20 mouse cellular contexts compared by ENCODE assay signal in genomic region chr10:46712690-46713089, GRCm38 (mm10).
A peak's percentile ranks its signal among the peaks of the same experiment; 100 is the strongest.
DNase-seq lines count a peak whose midpoint lies in the region; ATAC-seq lines count a peak whose summit lies in the region.
"Had no signal": no experiment of that assay in that cellular context is flagged by ENCODE, and none has a peak within 500 bp of the region (broad histone marks: within the 10 kb centered on the region; RNA-seq: fewer than 3 reads in every experiment).

No protein-coding gene starts in this region.

- no peak overlapping the region for H3K9ac ChIP-seq in forebrain, embryonic 13.5 days
- H3K9ac ChIP-seq in forebrain, embryonic 12.5 days = no peak overlapping the region
- no peak overlapping the region for H3K9ac ChIP-seq in hindbrain, embryonic 11.5 days (ENCODE audit: low read depth, low read length)
- no peak overlapping the region for H3K9ac ChIP-seq in neural tube, embryonic 14.5 days (replicated peaks; ENCODE audit: low read depth, low read length)
- H3K9ac ChIP-seq in neural tube, embryonic 15.5 days (replicated peaks) = no peak overlapping the region
- H3K9ac ChIP-seq: heart, embryonic 13.5 days; hindbrain, embryonic 13.5 days had no signal

- H3K27ac ChIP-seq in forebrain, embryonic 13.5 days = no peak overlapping the region
- no peak overlapping the region for H3K27ac ChIP-seq in forebrain, embryonic 12.5 days
- no peak overlapping the region for H3K27ac ChIP-seq in hindbrain, embryonic 11.5 days (ENCODE audit: low read depth, low read length)
- H3K27ac ChIP-seq in hindbrain, embryonic 10.5 days = no peak overlapping the region
- no peak overlapping the region for H3K27ac ChIP-seq in neural tube, embryonic 14.5 days (ENCODE audit: low read depth, low read length)
- H3K27ac ChIP-seq in neural tube, embryonic 15.5 days (replicated peaks) = no peak overlapping the region
- H3K27ac ChIP-seq: heart, embryonic 13.5 days; hindbrain, embryonic 13.5 days; hindbrain, postnatal 0 days had no signal

- H3K4me2 ChIP-seq in forebrain, embryonic 13.5 days = no peak overlapping the region
- H3K4me2 ChIP-seq in forebrain, embryonic 12.5 days = no peak overlapping the region
- H3K4me2 ChIP-seq in hindbrain, embryonic 11.5 days (replicated peaks; ENCODE audit: low read depth, low read length) = no peak overlapping the region
- H3K4me2 ChIP-seq in neural tube, embryonic 14.5 days (ENCODE audit: low read depth, low read length) = no peak overlapping the region
- no peak overlapping the region for H3K4me2 ChIP-seq in neural tube, embryonic 15.5 days
- H3K4me2 ChIP-seq: heart, embryonic 13.5 days; hindbrain, embryonic 13.5 days had no signal

- no peaks in the 10 kb centered on the region for H3K27me3 ChIP-seq in forebrain, embryonic 13.5 days
- no peaks in the 10 kb centered on the region for H3K27me3 ChIP-seq in forebrain, embryonic 12.5 days
- H3K27me3 ChIP-seq in hindbrain, embryonic 11.5 days (ENCODE audit: control insufficient read depth, insufficient read depth, low read length) = no peaks in the 10 kb centered on the region
- no peaks in the 10 kb centered on the region for H3K27me3 ChIP-seq in hindbrain, embryonic 10.5 days (ENCODE audit: insufficient read depth, poor library complexity, severe bottlenecking)
- no peaks in the 10 kb centered on the region for H3K27me3 ChIP-seq in neural tube, embryonic 14.5 days (ENCODE audit: control insufficient read depth, insufficient read depth, low read length)
- no peaks in the 10 kb centered on the region for H3K27me3 ChIP-seq in neural tube, embryonic 15.5 days (replicated peaks)
- H3K27me3 ChIP-seq: heart, embryonic 13.5 days; hindbrain, embryonic 13.5 days had no signal

- peak; percentile 83 for ATAC-seq in forebrain, embryonic 13.5 days
- ATAC-seq in forebrain, embryonic 12.5 days (ENCODE audit: low FRiP score) = no peak
- 0 out of 2 replicates have a peak, but pooled peaks have one; percentile 19 for ATAC-seq in hindbrain, embryonic 11.5 days (ENCODE audit: low FRiP score)
- ATAC-seq in neural tube, embryonic 14.5 days (ENCODE audit: low read depth) = peak; percentile 31; the same call in 1 of the 2 replicates
- ATAC-seq in neural tube, embryonic 15.5 days (ENCODE audit: low FRiP score) = no peak
- ATAC-seq: CD4-positive, CD25-positive, alpha-beta regulatory T cell, adult 4 months; hindbrain, postnatal 0 days had no signal

- H3K36me3 ChIP-seq in forebrain, embryonic 13.5 days (ENCODE audit: poor library complexity, severe bottlenecking) = no peaks in the 10 kb centered on the region
- no peaks in the 10 kb centered on the region for H3K36me3 ChIP-seq in forebrain, embryonic 12.5 days (replicated peaks)
- H3K36me3 ChIP-seq in hindbrain, embryonic 11.5 days (ENCODE audit: control insufficient read depth, insufficient read depth, low read length) = no peaks in the 10 kb centered on the region
- no peaks in the 10 kb centered on the region for H3K36me3 ChIP-seq in hindbrain, embryonic 10.5 days
- H3K36me3 ChIP-seq in neural tube, embryonic 14.5 days (ENCODE audit: control insufficient read depth, insufficient read depth, low read length) = no peaks in the 10 kb centered on the region
- H3K36me3 ChIP-seq in neural tube, embryonic 15.5 days = no peaks in the 10 kb centered on the region
- H3K36me3 ChIP-seq: G1E; heart, embryonic 13.5 days; hindbrain, embryonic 13.5 days had no signal

- H3K9me3 ChIP-seq in forebrain, embryonic 13.5 days (replicated peaks) = no peaks in the 10 kb centered on the region
- H3K9me3 ChIP-seq in forebrain, embryonic 12.5 days = no peaks in the 10 kb centered on the region
- no peaks in the 10 kb centered on the region for H3K9me3 ChIP-seq in hindbrain, embryonic 11.5 days (ENCODE audit: control insufficient read depth, low read length)
- no peaks in the 10 kb centered on the region for H3K9me3 ChIP-seq in hindbrain, embryonic 10.5 days
- H3K9me3 ChIP-seq in neural tube, embryonic 14.5 days (ENCODE audit: control insufficient read depth, low read length) = no peaks in the 10 kb centered on the region
- H3K9me3 ChIP-seq in neural tube, embryonic 15.5 days (replicated peaks) = no peaks in the 10 kb centered on the region
- H3K9me3 ChIP-seq: G1E; heart, embryonic 13.5 days; hindbrain, embryonic 13.5 days had no signal

- no peak overlapping the region for H3K4me3 ChIP-seq in forebrain, embryonic 13.5 days
- no peak overlapping the region for H3K4me3 ChIP-seq in forebrain, embryonic 12.5 days (replicated peaks)
- no peak overlapping the region for H3K4me3 ChIP-seq in hindbrain, embryonic 11.5 days (ENCODE audit: low read depth, low read length)
- H3K4me3 ChIP-seq in hindbrain, embryonic 10.5 days = no peak overlapping the region
- H3K4me3 ChIP-seq in neural tube, embryonic 14.5 days (ENCODE audit: low read depth, low read length) = no peak overlapping the region
- no peak overlapping the region for H3K4me3 ChIP-seq in neural tube, embryonic 15.5 days (replicated peaks)
- H3K4me3 ChIP-seq: heart, embryonic 13.5 days; hindbrain, embryonic 13.5 days had no signal

- no peak for DNase-seq in hindbrain, embryonic 11.5 days (ENCODE audit: low spot score)
- DNase-seq in hindbrain, embryonic 10.5 days (ENCODE audit: low spot score) = no peak
- no peak for DNase-seq in kidney, postnatal 25 days
- DNase-seq: adrenal gland, postnatal 10 days; B cell, adult 2 months; cerebellum, adult 18-20 months; cerebellum, adult 9-11 months; cerebellum, postnatal 36 days; gastrocnemius, postnatal 36 days; heart, adult 11 months; heart, postnatal 36 days had no signal

- H3K4me1 ChIP-seq in forebrain, embryonic 13.5 days = no peaks in the 10 kb centered on the region
- H3K4me1 ChIP-seq in forebrain, embryonic 12.5 days = no peaks in the 10 kb centered on the region
- H3K4me1 ChIP-seq in hindbrain, embryonic 11.5 days (replicated peaks; ENCODE audit: control insufficient read depth, insufficient read depth, low read length) = no peaks in the 10 kb centered on the region
- H3K4me1 ChIP-seq in hindbrain, embryonic 10.5 days (replicated peaks) = no peaks in the 10 kb centered on the region
- H3K4me1 ChIP-seq in neural tube, embryonic 14.5 days (ENCODE audit: control insufficient read depth, insufficient read depth, low read length) = no peaks in the 10 kb centered on the region
- no peaks in the 10 kb centered on the region for H3K4me1 ChIP-seq in neural tube, embryonic 15.5 days
- H3K4me1 ChIP-seq: heart, embryonic 13.5 days had no signal

Comparison
In these comparisons a context has a peak if more than half of its experiments do, and no peak if none do; other contexts are left out.
1. ATAC-seq: peak in forebrain, embryonic 13.5 days (single experiment), hindbrain, embryonic 11.5 days (single experiment) and neural tube, embryonic 14.5 days (single experiment); none in forebrain, embryonic 12.5 days (single experiment) and neural tube, embryonic 15.5 days (single experiment).